Mouse (Mus musculus) forelimb bud, embryonic 11.5 days (tissue): ENCODE measurements around the gene Cacna1e.

ENCODE experiments used
- DNase-seq: peaks from one replicate; pipeline ENCODE4 v3.0.0-alpha.2; 2012; ENCODE audit warnings: low read depth, low spot score

The Cacna1e gene

DNA sequence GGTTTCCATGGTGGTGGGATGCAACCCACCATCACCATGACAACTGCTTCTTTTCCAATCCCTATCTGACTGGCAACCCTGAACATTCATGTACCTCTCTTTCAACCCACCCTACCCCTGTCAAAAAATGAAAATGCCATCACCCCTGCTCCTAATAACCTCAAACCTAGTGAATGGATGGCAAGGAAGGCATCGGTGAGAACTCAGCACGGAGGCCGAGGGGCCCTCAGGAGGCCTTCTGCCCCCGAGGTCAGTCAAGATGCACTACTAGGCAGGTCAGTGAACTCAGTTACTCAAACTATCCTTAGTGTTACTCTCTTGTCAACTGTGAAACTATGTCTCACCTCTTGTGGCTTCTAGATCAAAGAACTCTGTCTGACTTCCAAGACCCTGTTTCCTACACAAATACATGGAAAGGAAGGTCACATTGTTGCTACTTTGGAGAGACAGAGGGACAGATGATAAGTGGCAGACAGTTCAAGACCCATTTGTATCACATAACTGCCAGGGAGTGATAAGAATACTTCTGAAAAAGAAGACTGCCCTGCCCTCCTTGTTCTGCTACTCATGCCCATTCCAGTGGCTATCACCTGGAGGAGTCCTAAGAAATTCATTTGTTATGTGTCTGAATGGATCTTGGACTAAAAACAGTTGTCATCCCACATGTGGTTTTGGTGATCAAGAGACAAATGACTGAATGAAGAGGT lies 176.6 kb downstream of the Cacna1e start:
- DNase-seq, result no peak

DNA sequence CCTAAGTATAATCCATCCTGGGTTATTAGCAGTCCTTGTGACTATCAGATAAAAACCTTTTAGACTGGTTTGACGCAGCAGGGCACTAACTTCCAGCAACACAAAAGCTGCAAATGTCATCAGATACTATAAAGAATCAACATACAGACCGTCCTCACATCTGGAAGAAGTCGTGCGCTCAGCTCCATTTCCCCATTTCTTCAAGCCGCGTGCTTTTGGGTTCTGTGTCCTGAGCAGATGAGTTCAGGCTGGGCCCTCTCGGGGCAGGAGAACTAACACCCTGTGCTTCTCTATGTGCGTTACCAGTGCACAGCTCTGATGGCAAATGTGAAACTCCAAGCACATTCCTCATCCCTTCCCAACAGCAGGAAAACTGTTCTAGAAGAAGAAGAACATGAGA lies 177.3 kb downstream of the Cacna1e start:
- DNase-seq, result no peak

DNA sequence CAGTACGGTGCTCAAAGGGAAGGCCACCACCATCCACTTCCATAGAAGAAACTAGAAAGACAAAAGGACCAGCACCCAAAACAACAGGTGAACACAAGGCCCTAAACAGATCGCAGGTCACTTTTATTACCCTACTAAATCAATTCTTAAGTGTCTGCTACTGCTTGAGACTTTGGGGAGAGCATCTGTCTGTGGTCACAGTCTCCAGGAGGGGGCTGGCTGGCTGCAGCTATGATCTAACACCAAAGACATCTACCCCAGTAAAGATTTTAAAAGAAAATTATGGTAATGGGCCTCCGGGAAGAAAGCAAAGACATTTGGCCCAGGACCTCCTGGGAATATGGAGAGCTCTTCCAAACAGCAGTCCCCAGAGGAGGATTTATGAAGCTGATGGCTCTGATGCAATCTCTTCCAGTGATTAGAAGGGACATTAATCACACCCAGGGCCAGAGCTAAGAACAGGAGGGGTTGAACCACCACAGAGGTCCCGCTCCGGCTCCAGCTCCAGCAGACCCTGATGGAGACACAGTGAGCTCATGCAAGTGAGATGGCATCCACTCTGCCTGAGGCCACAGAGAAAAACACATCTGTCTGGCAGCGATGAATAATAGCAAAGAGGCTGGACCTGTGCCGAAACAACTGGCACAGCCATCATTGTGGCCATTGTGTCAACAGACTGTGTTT lies 178.3 kb downstream of the Cacna1e start:
- DNase-seq, result no peak

DNA sequence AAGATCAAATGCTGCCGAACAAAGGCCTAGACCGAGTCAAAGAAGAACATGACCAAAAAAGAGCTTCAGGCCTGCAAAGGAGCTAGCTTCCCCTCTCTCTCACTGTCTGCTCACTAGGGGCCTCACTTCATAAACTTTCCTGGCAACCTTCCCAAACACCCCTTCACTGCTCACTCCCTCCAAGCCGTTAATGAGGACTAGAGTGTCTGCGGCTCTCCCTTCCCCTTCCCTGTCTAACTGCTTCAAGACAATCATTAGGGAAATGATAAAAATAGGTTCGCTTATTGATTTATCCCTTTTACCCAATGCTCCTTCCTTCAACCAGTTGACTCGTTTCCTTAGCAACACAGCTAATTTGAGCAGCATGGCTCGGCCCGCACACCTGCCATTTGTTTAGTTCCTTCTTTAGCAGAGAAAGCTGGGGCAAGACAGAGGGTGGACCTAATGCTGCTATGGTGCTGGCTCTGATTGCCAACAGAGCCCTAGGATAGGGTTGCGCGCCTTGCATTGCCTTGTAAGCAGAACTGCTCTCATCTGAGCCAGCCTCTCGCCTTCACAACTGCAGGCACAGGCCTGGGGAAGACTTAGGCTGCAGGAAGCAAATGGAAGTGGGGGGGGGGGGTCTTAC lies 179.6 kb downstream of the Cacna1e start:
- peak; percentile 72 for DNase-seq

DNA sequence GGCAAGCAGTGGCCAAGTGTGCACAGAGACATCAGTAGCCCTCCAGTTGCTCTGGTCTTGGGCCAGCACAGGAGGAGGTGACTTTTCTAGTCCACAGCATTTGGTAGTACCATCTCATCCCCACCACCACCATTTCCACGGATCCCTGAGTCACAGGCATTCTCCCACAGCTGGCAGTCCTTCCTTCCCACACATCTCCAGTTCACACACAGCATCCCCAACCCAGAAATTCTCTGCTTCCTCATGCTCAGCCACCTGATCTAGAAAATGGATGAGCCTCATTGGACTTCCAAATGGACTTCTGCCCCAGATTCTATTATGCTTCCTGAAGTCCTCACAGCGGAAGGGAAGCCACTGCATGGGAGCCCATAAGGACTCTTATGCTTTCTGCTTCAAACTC lies 181.7 kb downstream of the Cacna1e start:
- no peak for DNase-seq

DNA sequence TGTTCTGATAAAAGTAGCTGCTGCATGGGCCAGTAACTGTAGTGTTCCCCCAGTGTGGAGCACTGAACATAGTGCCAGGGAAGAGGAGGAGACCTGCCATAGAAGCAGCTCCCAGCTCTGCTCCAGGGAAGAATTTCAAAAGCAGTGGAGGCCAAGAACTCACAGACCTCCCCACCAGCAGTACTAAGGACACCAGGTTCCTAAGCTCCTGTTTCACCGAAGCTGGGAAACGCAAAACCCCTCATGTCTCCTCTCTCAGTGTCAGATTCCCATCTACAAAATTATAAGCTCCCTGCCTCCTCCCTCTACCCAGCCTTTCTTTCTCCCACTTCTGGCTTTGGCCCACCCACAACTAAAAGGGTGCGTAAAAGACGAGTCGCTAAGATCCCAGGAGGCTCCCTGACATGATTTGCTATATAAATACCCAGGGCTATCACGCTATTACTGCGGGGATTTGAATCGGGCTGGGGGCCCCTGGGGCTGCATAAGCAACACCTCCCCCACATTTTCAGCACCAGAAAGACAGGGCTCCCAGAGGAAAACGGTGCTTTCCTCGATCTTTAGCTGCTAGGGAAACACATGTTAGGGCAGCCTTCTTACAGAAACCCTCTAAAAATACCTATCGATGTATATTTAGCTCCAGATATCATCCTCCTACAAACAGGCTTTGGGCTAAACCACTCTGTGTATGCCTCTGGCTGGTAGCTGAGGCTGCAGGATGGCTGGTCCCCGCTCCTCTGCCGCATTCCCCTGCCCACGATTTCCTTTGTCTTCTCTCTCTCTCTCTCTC lies 195.2 kb downstream of the Cacna1e start:
- no peak for DNase-seq

DNA sequence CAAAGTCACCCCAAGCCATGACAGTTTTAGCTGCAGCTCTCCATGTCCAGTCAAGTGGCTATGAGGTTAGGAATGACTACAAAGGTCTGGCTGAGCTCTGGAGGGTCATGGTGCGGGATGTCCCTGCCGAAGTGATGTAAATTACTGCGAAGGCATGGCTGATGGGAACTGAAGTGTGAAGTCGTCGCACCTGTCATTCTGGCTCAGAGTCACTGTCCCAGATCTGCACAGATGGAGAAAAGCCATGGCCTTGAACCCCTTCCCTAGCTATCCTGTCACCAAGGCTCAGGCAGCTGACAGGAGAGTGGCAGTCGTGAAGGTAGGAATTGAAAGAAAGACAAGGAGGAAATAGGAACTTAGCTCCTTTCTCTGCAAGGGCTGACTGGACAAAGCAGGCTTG lies 197.4 kb downstream of the Cacna1e start:
- DNase-seq, result no peak

DNA sequence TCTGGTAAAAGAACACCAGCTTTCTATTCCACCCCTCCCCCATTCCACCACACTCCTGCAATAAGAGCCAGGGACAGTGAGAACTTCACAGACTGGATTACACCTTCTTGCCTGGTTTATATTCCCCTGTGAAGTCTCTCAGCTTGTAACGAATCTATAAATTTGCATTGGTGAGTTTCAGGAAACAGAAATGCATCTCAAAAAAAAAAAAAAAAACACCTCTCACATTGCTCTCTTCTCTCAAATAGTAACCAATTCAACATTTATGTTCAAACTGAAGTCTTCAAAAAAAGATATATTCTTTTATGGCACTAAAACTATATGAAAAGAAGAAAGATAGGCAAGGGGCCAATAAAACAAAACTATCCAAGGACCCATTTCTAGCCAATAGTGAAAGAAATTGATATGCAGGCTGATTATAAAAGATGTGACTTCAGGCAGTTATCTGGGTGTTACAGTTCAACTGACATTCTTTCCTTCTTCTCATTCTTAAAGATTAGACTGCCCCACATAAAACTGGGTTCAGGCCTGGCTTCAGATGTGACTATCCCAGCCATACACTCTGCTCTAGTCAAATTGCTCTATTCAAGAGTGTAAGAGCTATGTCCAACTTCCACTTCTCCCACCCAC lies 200.7 kb downstream of the Cacna1e start:
- DNase-seq, result no peak

DNA sequence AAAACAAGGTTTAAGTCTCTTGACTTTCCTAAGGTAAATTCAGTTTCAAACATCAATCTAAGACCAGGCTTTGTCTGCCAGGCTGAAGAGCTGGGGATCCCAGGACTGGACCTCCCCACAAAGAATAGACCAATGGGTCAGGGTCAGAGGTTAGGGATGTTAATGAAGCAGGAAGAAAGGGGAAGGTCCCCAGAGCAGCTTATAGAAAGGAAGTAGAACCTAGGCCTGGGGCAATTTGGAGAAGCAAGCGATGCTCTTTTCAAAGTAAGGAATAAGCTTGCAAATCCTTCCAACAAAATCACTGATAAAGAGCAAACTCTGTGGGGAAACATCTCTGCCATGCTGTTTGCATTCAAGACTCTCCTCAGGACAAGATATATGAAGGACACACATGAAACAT lies 205.3 kb downstream of the Cacna1e start:
- no peak for DNase-seq

DNA sequence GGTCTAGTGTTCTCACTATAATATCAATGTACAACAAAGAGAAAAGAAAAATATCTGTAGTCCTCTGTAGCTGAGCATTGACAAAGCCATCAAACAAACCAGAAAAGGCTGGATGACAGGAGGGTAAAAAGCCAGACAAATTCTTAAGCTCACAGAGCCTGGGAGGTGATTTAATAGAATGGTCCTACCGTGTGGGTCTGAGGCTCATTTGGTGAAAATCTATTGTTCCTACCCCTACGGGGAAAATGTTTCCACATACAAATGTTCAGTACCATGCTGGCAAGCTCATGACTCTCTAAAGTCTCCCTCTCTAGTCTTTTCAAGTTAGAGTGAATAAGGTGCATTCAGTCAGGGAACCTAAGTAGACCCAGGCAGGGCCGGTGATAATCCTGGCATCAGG lies 206.2 kb downstream of the Cacna1e start:
- DNase-seq, result no peak

DNA sequence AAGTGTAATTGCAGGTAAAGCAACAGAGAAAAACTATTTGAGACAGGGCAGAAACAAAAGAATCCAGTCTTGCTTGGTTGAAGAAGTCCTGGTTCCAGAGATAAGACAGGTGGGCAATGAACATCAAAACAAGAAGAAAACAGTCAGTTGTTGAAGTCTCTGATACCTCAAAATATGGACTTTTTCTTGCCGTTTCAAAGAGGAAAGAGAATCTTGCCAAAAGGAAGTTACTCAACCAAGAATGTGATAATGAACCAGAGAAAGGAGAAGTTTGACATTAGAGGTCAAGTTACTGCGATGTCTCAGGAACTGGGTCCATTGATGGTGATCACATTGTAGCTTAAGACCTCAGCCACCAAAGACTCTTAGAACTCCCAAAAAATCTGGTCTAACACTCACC lies 206.6 kb downstream of the Cacna1e start:
- DNase-seq, result no peak

DNA sequence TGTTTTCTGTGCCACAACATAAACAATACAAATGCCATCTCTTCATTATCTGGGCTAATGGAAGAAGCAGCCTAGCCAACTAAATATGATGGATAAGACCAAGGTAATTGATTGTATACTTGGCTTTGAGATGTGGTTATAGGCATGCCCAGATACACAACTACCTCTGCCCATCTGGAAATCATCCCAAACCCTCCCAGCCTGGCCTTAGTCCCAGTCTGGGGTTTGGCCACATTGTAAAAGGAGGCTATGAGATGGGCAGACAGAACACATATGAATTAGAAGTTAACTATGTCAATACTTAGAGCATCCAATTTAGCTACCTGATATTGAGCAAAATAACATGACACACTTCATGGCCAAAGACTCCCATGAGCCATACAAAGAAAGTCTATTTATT lies 220.6 kb downstream of the Cacna1e start:
- DNase-seq, result no peak

DNA sequence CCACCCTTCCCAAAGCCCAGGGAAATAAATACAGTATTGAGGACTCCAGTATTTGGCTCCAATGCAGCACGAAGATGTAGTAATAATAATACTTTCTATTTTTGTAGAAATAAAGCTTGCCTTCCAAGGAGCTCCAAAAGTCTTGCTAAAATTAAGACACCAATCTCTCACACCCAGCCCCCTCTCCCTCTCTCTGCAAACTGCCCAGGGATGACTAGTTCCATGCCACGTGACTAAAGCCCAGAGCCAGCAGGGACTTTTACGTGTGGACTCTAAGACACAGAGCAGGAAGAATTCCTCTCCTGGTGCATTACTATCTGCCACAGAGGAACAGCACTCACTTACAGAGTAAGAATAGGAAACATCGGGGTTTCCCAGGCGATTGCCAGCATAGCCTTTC lies 222.3 kb downstream of the Cacna1e start:
- DNase-seq, result no peak

DNA sequence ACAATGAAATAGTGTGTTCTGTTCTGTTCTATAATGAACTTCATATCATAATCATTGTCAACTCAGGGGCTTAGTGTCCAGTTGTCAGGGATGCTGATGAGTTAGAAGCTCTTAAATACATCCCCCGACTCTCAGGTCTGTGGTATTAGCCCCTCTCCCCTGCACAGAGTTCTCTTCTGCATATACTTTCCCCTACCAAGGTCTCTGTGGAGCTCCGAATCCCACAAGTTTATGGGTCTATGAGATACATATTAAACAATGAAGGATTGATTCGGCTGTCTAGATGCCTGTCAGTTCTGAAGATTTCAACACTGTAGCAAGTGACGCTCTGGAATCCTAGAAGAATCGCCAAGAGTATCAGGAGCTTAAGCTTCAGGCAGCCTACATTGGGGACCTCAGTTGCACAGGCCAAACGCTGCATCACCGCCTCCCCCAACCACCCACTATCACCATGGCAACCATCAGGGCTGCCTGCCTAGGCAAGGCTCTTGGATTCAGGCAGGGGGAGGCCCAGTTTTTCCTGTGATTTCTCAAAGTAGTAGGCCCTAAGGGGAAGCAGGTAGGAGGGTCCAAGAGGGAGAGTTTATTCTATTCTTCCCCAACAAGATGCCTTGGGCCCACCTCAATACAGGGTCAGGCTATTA lies 223.0 kb downstream of the Cacna1e start:
- DNase-seq, result no peak

DNA sequence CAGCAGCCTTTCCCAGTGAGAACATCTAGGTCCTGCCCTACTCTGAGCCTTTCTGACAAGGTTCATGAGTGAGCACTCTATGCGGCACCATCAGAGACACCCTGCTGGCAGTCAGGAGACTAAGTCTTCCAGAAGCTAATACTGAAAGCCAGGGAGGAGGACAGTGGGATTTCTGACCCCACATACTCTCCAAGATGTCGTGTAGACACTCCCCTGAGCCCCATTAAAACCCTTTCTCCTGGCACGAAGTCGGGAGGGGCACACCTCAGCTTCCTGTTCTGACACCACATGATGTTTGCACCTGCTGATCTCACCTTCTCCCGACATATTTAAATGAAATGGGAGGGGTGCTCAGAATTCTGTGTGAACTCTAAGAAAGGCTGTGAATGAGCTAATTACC lies 226.9 kb downstream of the Cacna1e start:
- no peak for DNase-seq

DNA sequence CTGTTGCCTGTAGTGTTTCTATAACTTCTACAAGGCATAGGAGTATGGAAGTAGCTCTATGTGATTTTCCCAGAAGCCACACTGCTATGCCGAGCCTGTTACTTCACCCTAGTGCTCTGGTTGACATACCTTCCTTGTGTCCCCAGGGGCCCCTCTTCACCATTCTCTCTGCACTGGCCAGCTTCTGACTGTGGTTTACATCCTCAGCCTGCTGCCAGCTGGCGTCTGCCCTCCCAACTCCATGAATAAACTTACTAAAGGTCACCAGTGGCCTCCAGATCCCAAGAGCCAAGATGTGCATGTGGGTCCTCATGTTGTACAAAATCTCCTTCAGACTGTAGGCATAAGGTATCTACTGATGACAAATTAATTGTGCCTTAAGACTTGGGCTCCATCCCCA lies 230.3 kb downstream of the Cacna1e start:
- DNase-seq, result no peak

DNA sequence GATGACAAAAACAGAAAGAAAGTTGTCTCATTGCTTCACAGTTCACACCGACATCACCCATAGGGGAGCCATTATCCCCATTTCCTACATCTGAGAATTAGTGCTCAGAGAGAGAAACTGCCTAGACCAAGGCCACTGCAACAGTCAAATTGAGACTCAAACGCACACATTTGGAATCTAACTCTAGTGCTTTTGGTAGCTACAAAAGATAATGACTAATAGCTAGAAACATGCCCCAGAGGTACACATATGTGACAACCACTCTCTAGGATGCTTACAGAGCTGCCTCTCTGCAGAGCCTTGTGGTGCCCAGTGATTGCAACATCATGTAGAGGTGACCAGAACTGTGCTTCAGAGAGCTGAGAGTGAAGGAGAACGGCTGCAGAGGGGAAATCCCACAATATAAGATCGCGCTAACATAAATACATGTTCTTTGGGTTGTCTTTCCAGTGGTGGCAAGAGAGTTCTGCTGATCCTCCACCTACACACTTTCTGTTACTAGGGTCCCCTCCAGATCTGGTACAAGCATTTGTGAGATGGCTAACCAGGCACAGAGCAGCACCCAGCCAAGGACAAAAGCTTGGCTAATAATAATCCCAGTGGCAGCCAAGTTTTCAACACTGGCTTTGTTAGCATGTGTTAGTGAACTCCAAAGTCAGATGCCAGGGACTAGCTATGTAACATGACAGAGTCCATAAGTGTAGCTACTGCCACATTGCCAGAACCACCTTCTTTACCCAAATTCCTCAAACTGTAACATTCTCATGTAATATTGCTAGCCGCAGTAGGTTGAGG lies 237.9 kb downstream of the Cacna1e start:
- DNase-seq, result no peak

DNA sequence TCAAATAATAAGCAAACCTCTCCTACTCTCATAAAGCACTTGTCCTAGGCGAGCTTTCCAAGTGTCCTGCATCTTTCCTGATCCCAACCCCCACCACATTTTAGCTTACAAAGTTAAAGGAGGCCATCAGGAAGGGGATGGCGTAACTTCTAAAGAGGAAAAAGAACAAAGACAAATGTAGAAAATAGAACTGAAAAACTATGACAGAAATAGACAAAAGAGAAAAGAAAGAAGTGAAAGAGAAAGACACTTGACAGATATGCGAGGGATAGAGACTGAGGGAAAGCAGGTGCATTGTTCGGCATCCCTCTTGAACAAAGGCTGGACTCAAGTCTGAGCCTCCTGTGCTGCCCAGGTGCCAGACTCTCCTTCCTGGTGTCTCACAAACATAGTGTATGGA lies 246.5 kb downstream of the Cacna1e start:
- no peak for DNase-seq

DNA sequence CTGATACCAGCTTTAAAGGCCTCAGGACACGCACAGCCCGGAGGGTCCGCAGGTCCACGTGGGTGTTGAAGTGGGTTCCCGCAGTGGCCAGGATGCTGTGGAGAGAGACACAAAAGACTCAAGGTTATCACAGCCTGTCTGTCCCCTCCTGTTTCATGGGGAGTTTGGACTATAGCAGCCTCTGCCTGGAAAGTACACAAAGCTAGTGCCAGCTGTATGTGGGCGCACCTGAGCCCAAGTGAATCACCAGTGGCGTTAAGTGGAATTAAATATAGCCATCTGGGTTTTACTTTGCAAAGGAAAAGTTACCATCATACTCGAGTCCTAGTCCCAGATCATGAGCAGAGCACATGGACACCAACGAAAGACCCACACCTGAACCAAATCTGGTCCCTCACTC lies 248.5 kb downstream of the Cacna1e start:
- DNase-seq, result no peak

DNA sequence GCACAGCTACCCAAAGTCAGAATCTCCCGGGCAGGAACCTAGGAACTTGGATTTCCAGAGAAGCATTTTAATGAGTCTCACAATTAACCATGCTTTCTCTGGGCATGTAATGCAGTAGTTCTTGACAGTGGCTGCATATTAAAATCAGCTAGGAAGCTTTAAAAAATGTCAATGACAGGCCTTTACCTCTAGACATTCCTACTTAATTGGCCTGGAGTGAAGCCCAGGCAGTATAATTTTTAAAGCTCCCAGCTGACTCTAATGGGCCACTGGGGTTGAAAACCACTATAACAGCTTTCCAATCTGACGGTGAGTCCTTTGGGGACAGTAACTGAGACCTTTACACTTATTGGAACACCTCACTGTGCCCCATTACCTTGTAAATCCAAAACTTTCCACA lies 251.4 kb downstream of the Cacna1e start:
- DNase-seq, result peak; percentile 58
